Mouse (Mus musculus) embryonic facial prominence, embryonic 11.5 days (tissue): Measurements from ENCODE around the gene Tmprss4. TPM values are rescaled to one million over a fixed set of nuclear protein-coding genes. Genes with fewer than 3 reads are reported as not detected.

Experiments used
- ATAC-seq: fragments of 200-750 bp; cut with Nextera tagmentation; replicated peaks from 2 replicates; pipeline ENCODE4 v1.8.0; 2017; ENCODE audit warnings: low read depth; ENCODE audit not compliant: insufficient number of reproducible peaks, low FRiP score, low TSS enrichment
- DNase-seq: peaks from one replicate; pipeline ENCODE4 v3.0.0-alpha.2; 2015; ENCODE audit warnings: low spot score
- H3K27ac ChIP-seq: fragments of 300-500 bp; sonication (generic); replicated peaks from 2 replicates; pipeline ENCODE4 v1.5.1; 2014; ENCODE audit warnings: mild to moderate bottlenecking, low read depth, low read length, control low read depth
- H3K27me3 ChIP-seq: fragments of 300-500 bp; sonication (generic); 2 replicates; pipeline ENCODE4 v1.6.1; 2014; ENCODE audit warnings: mild to moderate bottlenecking, low read length, moderate library complexity, mixed read lengths; ENCODE audit not compliant: control insufficient read depth, insufficient read depth
- H3K36me3 ChIP-seq: fragments of 300-500 bp; sonication (generic); replicated peaks from 2 replicates; pipeline ENCODE4 v1.6.1; 2014; ENCODE audit warnings: low read depth, mild to moderate bottlenecking, low read length, moderate library complexity, mixed read lengths; ENCODE audit not compliant: control insufficient read depth, insufficient read depth
- H3K4me1 ChIP-seq: fragments of 300-500 bp; sonication (generic); 2 replicates; pipeline ENCODE4 v1.6.1; 2014; ENCODE audit warnings: low read length, mixed read lengths; ENCODE audit not compliant: control insufficient read depth, insufficient read depth
- H3K4me2 ChIP-seq: fragments of 300-500 bp; sonication (generic); 2 replicates; pipeline ENCODE4 v1.6.1; 2014; ENCODE audit warnings: low read depth, mild to moderate bottlenecking, control low read depth, low read length, moderate library complexity
- H3K4me3 ChIP-seq: fragments of 300-500 bp; sonication (generic); 2 replicates; pipeline ENCODE4 v1.5.1; 2014; ENCODE audit warnings: low read depth, low read length, control low read depth
- H3K9ac ChIP-seq: fragments of 300-500 bp; sonication (generic); replicated peaks from 2 replicates; pipeline ENCODE4 v1.6.1; 2014; ENCODE audit warnings: mild to moderate bottlenecking, control low read depth, low read length
- H3K9me3 ChIP-seq: fragments of 300-500 bp; sonication (generic); replicated peaks from 2 replicates; pipeline ENCODE4 v1.6.1; 2016; ENCODE audit warnings: mild to moderate bottlenecking, low read length, inconsistent platforms, mixed read lengths; ENCODE audit not compliant: control insufficient read depth
- WGBS: fragments of 180-500 bp; shearing (Covaris S2); extraction: QIAGEN DNeasy Blood & Tissue Kit; methylation state at CpG from one replicate; pipeline ENCODE4 v1.1.7; 2014; 5-methylcytosine and 5-hydroxymethylcytosine counted together
- polyA plus RNA-seq: library from polyadenylated mRNA; unstranded; fragments of >200 nt; fragmentation: Nextera tagmentation; extraction: Ambion mirVana; gene quantifications from 2 replicates; pipeline ENCODE4 v1.2.1, GENCODE M21; 2014

Gene Tmprss4
- polyA plus RNA-seq, 1 experiment from 2014 or later, result not detected

- H3K27me3 ChIP-seq, result peaks cover 53% of the 10 kb centered on the region
- WGBS, result 61% methylated on average over 3 of the region's 3 CpGs
- no peak for ATAC-seq
Measured at GRCm38 (mm10) chr9:45142686-45143085, 61.2 kb downstream of the Tmprss4 start.

DNA sequence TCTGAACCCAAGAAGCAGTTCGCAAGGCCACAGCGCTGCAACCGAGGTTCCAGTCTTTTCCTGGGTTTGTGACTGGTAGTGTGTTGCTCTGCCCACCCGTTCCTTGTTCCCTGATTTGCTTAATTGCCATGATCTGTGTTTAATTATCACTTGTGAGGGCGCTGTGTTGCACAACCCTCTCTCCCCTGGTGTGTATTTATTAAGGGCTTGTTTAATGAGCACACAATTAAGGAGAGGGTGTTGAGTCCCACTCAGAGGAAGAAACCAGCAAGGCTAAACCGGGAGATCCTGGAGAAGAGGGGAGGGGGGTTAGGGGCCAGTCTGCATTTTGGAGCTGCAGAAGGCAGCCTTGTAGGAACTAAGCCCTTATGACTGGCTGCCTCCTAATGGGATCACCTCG is 62.9 kb downstream of the Tmprss4 start:
- H3K4me1 ChIP-seq, result peaks cover 8% of the 10 kb centered on the region
- 34% methylated on average over 7 of the region's 7 CpGs for WGBS
- ATAC-seq, result no peak

More at GRCm38 (mm10) chr9:45142686-45143085, 61.2 kb downstream of the Tmprss4 start:
- H3K4me2 ChIP-seq, result no peak overlapping the region
- peaks cover 9% of the 10 kb centered on the region; the same call in 1 of the 2 replicates for H3K4me1 ChIP-seq
- DNase-seq, result no peak
- no peak overlapping the region for H3K9ac ChIP-seq
- H3K9me3 ChIP-seq, result no peaks in the 10 kb centered on the region
- no peak overlapping the region for H3K27ac ChIP-seq
- H3K36me3 ChIP-seq, result no peaks in the 10 kb centered on the region
- no peak overlapping the region for H3K4me3 ChIP-seq

GRCm38 (mm10) chr9:45139082-45139481 is 64.8 kb downstream of the Tmprss4 start:
- no peak for DNase-seq
- 5% methylated on average over 7 of the region's 7 CpGs for WGBS
- no peak overlapping the region for H3K9ac ChIP-seq
- peaks cover 6% of the 10 kb centered on the region for H3K4me1 ChIP-seq
- H3K4me3 ChIP-seq, result peak overlapping the region; percentile 49
- no peaks in the 10 kb centered on the region for H3K9me3 ChIP-seq
- H3K27ac ChIP-seq, result no peak overlapping the region
- ATAC-seq, result no peak
- no peaks in the 10 kb centered on the region for H3K36me3 ChIP-seq
- peaks cover 44% of the 10 kb centered on the region for H3K27me3 ChIP-seq
- peak overlapping the region; percentile 97 for H3K4me2 ChIP-seq

More for the DNA sequence above, 62.9 kb downstream of the Tmprss4 start:
- Histone ChIP-seq H3K9me3 (no peaks in the 10 kb centered on the region), H3K4me3 (no peak overlapping the region), H3K36me3 (no peaks in the 10 kb centered on the region), H3K9ac (no peak overlapping the region), H3K27ac (no peak overlapping the region), H3K4me2 (no peak overlapping the region), H3K27me3 (peaks cover 54% of the 10 kb centered on the region)
- DNase-seq, result no peak

DNA sequence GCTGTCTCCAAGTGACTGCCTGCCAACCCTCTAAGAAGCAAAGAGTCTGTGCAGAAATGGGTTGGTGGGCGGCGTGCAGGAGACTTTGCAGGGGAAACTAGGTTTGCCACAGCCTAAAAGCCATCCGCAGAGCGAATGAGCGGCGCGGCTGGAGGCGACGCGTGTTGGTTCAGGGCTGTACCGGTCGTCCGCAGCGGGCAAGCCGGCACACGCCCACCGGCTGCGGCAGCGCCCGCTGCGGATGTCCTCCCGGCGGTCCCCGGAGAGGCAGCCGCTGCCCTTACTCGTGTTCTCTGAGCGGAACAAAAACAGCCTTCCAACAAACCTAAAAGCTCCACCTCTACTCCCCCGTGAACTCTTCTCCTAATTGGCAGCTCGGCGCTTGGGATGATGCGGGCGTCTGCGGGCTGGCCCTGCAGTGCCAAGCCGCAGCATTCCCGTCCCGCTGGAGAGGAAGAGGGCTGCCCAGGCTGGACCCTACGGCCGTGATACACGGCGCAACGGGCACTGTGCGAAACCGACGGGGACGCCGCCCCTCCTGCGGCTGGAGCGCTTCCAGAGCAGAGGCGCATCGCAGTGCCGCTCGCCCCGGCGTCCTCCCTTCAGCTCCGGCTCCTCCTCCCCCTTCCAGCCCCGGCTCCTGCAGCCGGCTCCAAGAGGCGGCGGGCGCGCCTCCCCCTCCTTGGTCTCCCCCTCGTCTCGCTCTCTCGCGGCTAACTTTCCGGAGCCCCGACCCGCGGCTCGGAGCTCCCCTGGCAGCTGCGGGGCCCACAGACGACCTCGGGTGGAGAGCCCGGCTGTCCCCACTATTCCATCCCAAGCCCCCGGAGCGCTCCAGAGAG is 65.5 kb downstream of the Tmprss4 start, which contains the start of gene Scn4b:
Scn4b (plus strand) TSS at position 205 of the 842 bp plus-strand sequence.
- Histone ChIP-seq H3K4me2 (peak within 1 kb of the TSS; percentile 97), H3K9me3 (no peaks in the 10 kb centered on the region), H3K27ac (no peak within 1 kb of the TSS), H3K4me1 (peaks cover 6% of the 10 kb centered on the region), H3K36me3 (no peaks in the 10 kb centered on the region), H3K9ac (peak within 1 kb of the TSS; percentile 44), H3K4me3 (peak within 1 kb of the TSS; percentile 49), H3K27me3 (peaks cover 39% of the 10 kb centered on the region)
- ATAC-seq (0 out of 2 replicates have a peak, but pooled peaks have one; percentile 31), DNase-seq (peak; percentile 64)
- WGBS, result under 1% methylated on average over 74 of the region's 76 CpGs

DNA sequence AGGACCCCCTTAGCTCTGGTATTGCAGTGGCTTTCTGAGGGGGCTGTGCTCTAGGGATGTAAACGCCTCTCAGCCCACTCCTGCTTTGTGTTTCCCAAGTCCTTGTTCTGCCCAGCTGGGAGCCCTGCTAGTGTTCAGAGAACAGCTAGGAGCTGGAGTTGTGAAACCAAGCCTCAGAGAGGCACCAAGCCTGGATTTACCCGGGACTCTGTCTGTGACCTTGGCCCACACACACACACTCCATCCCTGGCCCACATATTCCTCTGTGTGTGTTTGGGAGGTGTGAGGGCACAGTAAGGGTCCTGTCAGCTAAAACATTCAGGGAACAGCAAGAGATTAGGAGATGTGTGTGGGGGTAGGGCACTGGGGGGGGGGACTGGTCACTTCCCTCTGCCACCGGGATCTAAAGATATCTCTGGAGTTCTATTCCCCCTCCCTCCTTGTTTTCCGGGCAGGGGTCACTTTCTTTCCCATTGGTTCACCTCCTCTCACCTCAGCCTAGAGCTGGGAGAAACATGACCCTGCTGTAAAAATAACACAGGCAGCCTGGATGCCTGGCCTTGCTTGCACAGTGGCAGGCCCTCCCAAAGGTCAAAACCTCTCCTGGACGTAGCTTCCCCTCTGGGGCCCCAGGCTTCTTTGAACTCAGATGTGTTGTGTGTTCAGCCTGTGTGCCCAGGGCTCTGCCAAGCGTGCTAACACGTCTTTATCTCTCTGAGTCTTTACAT is 67.3 kb downstream of the Tmprss4 start:
- H3K4me1 ChIP-seq, result peaks cover 6% of the 10 kb centered on the region
- H3K4me2 ChIP-seq, result no peak overlapping the region
- H3K27me3 ChIP-seq, result peaks cover 34% of the 10 kb centered on the region
- DNase-seq, result peak; percentile 9
- no peaks in the 10 kb centered on the region for H3K36me3 ChIP-seq
- H3K4me3 ChIP-seq, result no peak overlapping the region
- 2% methylated on average over 7 of the region's 7 CpGs for WGBS
- H3K9ac ChIP-seq, result no peak overlapping the region
- H3K27ac ChIP-seq, result no peak overlapping the region
- H3K9me3 ChIP-seq, result no peaks in the 10 kb centered on the region
- ATAC-seq, result no peak

- no peak overlapping the region for H3K4me2 ChIP-seq
- H3K4me3 ChIP-seq, result no peak overlapping the region
- WGBS, result 23% methylated on average over 5 of the region's 5 CpGs
- H3K9ac ChIP-seq, result no peak overlapping the region
- no peak for ATAC-seq
- peaks cover 13% of the 10 kb centered on the region for H3K27me3 ChIP-seq
- no peaks in the 10 kb centered on the region for H3K9me3 ChIP-seq
- peak; percentile 61 for DNase-seq
- H3K27ac ChIP-seq, result no peak overlapping the region
- peaks cover 3% of the 10 kb centered on the region; the same call in 1 of the 2 replicates for H3K4me1 ChIP-seq
- no peaks in the 10 kb centered on the region for H3K36me3 ChIP-seq
Measured at GRCm38 (mm10) chr9:45133484-45134310, 70.2 kb downstream of the Tmprss4 start.

DNA sequence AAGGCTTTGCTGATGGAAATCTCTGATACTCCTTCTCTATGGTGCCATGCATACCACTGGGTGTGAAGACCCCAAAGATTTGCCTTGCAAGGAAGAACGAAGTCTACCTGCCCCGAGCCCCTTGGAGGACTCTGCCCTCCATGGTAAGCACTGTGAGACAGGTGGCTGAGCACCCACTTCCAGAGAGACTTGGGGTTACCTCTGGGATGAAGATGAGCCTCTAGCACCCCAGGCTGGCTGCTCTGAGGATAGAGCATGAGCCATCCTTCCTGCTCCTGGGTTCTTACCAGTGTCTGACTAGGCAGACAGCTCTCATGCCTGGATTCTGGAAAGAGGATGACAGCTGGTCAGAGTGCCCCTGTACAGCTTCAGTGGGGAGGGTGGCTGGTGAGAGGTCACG is 73.8 kb downstream of the Tmprss4 start:
- Histone ChIP-seq H3K27me3 (no peaks in the 10 kb centered on the region; the same call in 1 of the 2 replicates), H3K9me3 (no peaks in the 10 kb centered on the region), H3K4me3 (no peak overlapping the region), H3K4me2 (no peak overlapping the region), H3K9ac (no peak overlapping the region), H3K27ac (no peak overlapping the region), H3K4me1 (no peaks in the 10 kb centered on the region; the same call in 1 of the 2 replicates), H3K36me3 (no peaks in the 10 kb centered on the region)
- DNase-seq (no peak), ATAC-seq (no peak)
- 75% methylated on average over 3 of the region's 3 CpGs for WGBS
